Mouse (Mus musculus) splenic B cell, adult 2 months (primary cell): ENCODE measurements around the gene 1700092M07Rik.

Experiments used
- DNase-seq: peaks from one replicate; pipeline ENCODE4 v3.0.0-alpha.2; 2011; ENCODE audit warnings: low read depth, low spot score
- H3K27me3 ChIP-seq: 2 replicates; pipeline ENCODE4 v1.6.1; 2012; ENCODE audit warnings: mild to moderate bottlenecking, low read length, moderate library complexity, mixed read lengths; ENCODE audit not compliant: control insufficient read depth, poor library complexity, insufficient read depth, severe bottlenecking
- H3K36me3 ChIP-seq: 2 replicates; pipeline ENCODE4 v1.6.1; 2012; ENCODE audit warnings: mild to moderate bottlenecking, low read length, moderate library complexity, mixed read lengths; ENCODE audit not compliant: control insufficient read depth, poor library complexity, insufficient read depth, severe bottlenecking

The 1700092M07Rik gene

GRCm38 (mm10) chr19:8740603-8741002 lies at the start of gene 1700092M07Rik:
TSS of gene 1700092M07Rik (plus strand) at chr19:8740718.
- DNase-seq: no peak

GRCm38 (mm10) chr19:8691871-8692539 lies 48.5 kb upstream of the 1700092M07Rik start:
- no peaks in the 10 kb centered on the region; the same call in 1 of the 2 replicates for H3K27me3 ChIP-seq
- H3K36me3 ChIP-seq: no peaks in the 10 kb centered on the region
- DNase-seq: no peak

More at GRCm38 (mm10) chr19:8740603-8741002, at the start of gene 1700092M07Rik:
- H3K36me3 ChIP-seq: peaks cover 23% of the 10 kb centered on the region; the same call in 1 of the 2 replicates
- no peaks in the 10 kb centered on the region for H3K27me3 ChIP-seq

GRCm38 (mm10) chr19:8692740-8693139 lies 47.8 kb upstream of the 1700092M07Rik start:
- Histone ChIP-seq H3K27me3 (no peaks in the 10 kb centered on the region; the same call in 1 of the 2 replicates), H3K36me3 (no peaks in the 10 kb centered on the region)
- no peak for DNase-seq

DNA sequence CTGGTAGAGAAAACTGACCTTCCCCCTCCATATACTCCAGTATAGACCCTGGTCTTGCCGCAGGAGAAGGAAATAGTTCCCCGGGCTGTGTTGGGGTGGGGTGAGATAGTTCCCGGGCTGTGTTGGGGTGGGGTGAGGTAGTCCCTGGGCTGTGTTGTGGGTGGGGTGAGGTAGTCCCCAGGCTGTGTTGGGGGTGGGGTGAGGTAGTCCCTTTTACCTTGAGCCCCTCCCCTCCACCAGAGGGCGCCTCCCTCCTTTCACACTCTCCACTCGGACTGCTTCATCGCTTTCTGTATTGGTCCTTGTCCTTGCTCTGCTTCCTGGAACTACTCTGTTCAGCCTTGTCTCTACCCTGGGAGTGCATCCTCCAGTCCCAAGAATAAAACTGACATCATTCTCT lies 45.2 kb upstream of the 1700092M07Rik start:
- H3K36me3 ChIP-seq: no peaks in the 10 kb centered on the region
- no peaks in the 10 kb centered on the region for H3K27me3 ChIP-seq
- DNase-seq: peak; percentile 71

DNA sequence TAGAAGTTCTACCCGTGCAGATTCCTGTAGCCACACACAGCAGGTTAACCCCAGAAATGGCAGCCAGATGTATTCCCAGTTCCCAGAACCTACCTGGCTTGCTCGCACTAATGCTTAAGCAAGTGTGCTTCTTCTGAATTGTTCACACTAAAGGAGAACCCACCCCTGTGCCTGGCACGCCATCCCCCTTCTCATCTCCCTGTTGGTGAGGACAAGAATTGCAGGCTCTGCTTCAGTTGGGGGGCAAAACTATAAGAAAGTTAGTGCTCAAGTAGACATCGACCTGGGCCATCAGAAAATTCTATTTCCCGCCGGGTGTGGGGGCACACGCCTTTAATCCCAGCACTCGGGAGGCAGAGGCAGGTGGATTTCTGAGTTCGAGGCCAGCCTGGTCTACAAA lies 40.9 kb upstream of the 1700092M07Rik start:
- DNase-seq: no peak

GRCm38 (mm10) chr19:8702458-8702857 lies 38.1 kb upstream of the 1700092M07Rik start:
- peaks cover 7% of the 10 kb centered on the region; the same call in 1 of the 2 replicates for H3K36me3 ChIP-seq
- no peak for DNase-seq
- H3K27me3 ChIP-seq: no peaks in the 10 kb centered on the region

More for the DNA sequence above, 40.9 kb upstream of the 1700092M07Rik start:
- Histone ChIP-seq H3K36me3 (no peaks in the 10 kb centered on the region), H3K27me3 (no peaks in the 10 kb centered on the region)

DNA sequence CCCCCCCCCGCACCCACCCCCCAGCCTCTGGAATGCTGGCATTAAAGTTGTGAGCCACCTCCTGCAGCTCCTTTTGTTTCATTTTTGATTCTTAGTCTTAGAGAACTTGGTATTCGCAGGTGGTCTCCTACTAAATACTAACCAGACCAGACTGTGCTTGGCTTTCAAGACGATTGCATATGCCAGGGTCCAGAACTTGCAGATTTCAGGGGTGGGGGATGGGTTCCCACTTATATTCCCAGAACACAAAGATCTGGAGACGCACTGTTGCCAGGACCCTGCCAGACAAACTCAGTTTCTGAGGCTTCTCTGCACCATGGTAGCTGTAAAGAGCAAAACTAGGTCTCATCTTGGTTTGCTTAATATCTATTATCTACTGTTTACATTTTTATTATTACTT lies 36.9 kb upstream of the 1700092M07Rik start:
- Histone ChIP-seq H3K36me3 (peaks cover 16% of the 10 kb centered on the region), H3K27me3 (no peaks in the 10 kb centered on the region)
- no peak for DNase-seq

DNA sequence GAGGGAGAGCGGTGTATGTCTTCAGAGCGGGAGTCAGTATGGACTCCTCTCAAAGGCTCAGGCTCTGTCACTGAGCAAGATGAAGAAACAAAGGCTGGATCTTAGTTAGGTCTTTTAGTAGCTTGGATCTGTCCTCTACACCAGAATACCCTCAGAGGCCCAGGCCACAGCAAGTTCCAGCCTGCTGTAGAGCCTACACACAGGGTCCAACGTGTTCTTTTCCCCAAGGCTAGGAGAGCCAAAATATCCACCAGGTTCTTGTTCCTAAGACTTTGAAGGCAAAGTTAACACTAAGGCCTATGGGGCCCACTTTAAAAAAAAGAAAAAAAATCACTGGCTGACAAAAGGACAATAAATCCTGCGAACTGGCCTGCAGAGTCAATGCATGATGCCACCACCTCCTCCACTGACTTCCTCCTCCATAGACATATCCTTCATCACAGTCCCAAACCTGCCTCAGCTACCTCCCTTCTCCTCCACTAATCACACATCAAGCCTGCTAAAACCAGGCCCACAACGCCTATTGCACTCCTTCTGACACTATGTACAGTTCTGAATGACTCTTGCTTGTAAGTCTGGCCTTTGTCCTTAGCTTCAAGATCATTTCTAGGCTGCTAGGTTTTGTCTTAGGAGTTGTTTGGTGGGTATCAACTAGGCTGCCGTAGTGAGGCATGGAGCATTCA lies 35.4 kb upstream of the 1700092M07Rik start:
- H3K36me3 ChIP-seq: peaks cover 31% of the 10 kb centered on the region
- DNase-seq: no peak
- H3K27me3 ChIP-seq: no peaks in the 10 kb centered on the region

DNA sequence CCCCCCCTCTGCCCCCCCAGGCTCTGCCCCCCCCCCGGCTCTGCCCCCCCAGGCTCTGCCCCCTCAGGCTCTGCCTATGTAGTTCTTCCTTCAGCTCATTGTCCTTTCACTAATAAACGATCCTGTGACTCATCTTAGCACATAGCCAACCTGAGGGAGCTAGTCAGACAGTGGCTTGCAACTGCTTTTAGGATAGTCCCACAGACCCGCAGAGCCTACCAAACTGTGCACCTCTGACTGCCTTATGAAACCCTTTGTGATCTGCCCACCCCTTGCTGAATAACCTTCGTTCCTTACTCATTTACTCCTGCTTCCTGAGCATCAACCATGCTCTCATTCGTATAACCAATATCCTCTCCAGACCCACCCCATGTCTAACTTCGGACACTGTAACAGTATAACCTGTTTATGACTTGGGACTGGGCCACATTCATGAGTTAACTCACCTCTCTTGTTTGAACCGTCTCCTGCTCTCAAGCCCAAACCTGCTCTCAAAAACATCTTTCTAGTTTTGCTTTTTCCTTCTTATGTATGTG lies 34.3 kb upstream of the 1700092M07Rik start:
- no peaks in the 10 kb centered on the region for H3K27me3 ChIP-seq
- no peak for DNase-seq
- peaks cover 31% of the 10 kb centered on the region for H3K36me3 ChIP-seq

- Histone ChIP-seq H3K27me3 (no peaks in the 10 kb centered on the region), H3K36me3 (peaks cover 31% of the 10 kb centered on the region)
- no peak for DNase-seq
Measured at GRCm38 (mm10) chr19:8706930-8707329, 33.6 kb upstream of the 1700092M07Rik start.

DNA sequence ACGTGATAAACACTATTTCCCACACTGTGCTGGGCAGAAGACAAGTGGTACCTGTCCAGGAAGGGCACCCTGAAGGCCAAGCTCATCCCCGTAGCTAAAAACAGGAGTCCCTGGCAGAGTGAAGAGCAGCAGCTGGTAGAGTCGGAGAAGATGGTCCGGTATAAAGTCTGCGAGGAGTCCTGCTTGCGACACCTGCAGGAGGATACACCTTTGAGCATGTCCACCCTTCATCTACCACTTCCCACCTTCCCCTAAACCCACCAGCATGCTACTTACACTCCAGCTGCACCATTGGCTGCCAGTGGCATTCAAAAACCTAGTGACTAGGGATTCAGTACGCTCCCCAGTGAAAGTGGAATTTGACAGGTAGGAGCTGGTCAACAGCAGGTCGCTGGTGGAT lies 31.6 kb upstream of the 1700092M07Rik start:
- DNase-seq: no peak
- Histone ChIP-seq H3K36me3 (peaks cover 31% of the 10 kb centered on the region), H3K27me3 (no peaks in the 10 kb centered on the region)

- Histone ChIP-seq H3K27me3 (no peaks in the 10 kb centered on the region), H3K36me3 (peaks cover 31% of the 10 kb centered on the region)
- DNase-seq: no peak
Measured at GRCm38 (mm10) chr19:8710057-8710456, 30.5 kb upstream of the 1700092M07Rik start.

DNA sequence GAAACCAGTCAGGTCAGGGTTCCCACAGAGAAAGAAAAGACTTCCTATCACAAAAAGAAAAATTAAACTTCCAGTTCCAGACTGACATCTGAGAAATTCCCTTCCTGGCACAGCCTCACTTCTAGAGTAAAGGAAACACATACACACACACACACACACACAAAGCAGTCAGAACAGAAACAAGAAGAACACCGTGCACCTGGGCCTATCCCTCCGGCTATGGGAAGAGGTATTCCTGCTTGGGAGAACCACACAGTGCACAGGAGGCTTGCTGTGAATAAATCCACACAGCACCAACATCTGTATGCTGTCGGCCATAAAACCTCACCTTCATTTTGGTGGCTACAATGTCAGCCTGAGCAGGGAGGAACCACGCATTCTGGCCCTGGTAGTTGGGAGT lies 29.0 kb upstream of the 1700092M07Rik start:
- DNase-seq: no peak
- peaks cover 30% of the 10 kb centered on the region for H3K36me3 ChIP-seq
- no peaks in the 10 kb centered on the region for H3K27me3 ChIP-seq

DNA sequence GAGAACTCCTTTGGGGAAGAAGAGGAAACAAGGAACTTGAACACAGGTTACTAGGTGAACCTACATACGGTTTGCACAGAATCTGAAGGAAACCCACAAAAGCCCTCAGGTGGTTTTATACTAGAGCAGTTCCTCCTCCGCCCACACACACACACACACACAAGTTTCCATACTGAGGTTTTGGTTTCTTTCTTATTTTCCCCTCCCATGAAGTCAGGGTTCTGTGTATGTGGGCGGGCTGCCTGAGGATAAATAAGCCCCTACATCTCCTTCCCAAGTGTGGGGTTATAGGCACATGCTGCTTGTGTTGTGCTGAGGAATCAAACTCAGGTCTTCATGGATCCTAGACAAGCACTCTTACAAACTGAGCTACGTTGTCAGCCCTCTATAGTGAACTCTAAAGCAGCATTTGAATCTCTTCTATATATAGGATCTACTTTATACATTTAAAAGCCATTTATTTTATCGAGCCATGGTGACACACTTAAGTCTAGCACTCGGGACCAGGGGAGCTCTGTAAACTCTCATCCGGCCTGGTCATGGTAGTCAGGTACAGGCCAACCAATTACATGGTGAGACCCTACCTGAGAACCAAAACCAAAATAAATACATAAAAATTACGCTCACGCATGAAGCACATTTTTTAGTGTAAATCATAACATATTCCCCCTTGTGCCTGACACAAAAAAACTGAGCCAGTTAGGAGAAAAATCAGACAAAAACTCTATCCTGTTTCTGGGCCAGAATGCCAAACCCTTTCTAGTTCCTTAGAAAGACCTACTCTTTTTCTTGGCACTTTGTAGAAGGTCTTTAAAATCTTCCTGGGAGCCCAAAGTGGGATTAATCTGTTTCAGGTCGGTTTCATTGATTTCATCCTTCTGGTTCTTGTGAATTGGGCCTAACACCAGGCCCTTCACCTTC lies 28.3 kb upstream of the 1700092M07Rik start:
- H3K27me3 ChIP-seq: no peaks in the 10 kb centered on the region
- DNase-seq: peak; percentile 88
- peaks cover 26% of the 10 kb centered on the region for H3K36me3 ChIP-seq
